Mouse (Mus musculus) ES-Bruce4 (cell line): ENCODE data around the gene Mef2c.

Source experiments
- CTCF ChIP-seq: IDR thresholded peaks from one replicate; pipeline ENCODE4 v1.8.1; 2011; ENCODE audit warnings: low read depth, low read length
- EP300 ChIP-seq: IDR thresholded peaks from 2 replicates; pipeline ENCODE4 v1.6.1; 2011; ENCODE audit warnings: low read depth, low read length; ENCODE audit not compliant: insufficient read depth
- POLR2A ChIP-seq: IDR thresholded peaks from one replicate; pipeline ENCODE4 v1.8.1; 2011; ENCODE audit warnings: low read length; ENCODE audit not compliant: insufficient read depth

GRCm38 (mm10) chr13:83608851-83609516, 105.2 kb downstream of the Mef2c start:
- no peak for TF ChIP-seq CTCF
- no peak for TF ChIP-seq EP300
- TF ChIP-seq POLR2A = no peak
